Mouse (Mus musculus) CH12.LX (cell line): Measurements from ENCODE around the gene Tubb2b. TPM values are rescaled to one million over a fixed set of nuclear protein-coding genes. Genes with fewer than 3 reads are reported as not detected.

Source experiments
- DNase-seq: peaks from one replicate; pipeline ENCODE4 v3.0.0-alpha.2; 2013; ENCODE audit errors: extremely low read depth
- H3K27ac ChIP-seq: 2 replicates; pipeline ENCODE4 v1.5.1; 2012; ENCODE audit warnings: low read depth, mild to moderate bottlenecking, control low read depth, moderate library complexity; ENCODE audit not compliant: insufficient read depth
- H3K27me3 ChIP-seq: replicated peaks from 2 replicates; pipeline ENCODE3; 2012; ENCODE audit warnings: inconsistent platforms
- H3K36me3 ChIP-seq, 2 experiments: replicated peaks in 1 of 2; 2 replicates each; pipeline versions ENCODE3 to v1.6.1; 2012; ENCODE audit warnings: inconsistent platforms in 1 of 2, low read length in 1 of 2, mild to moderate bottlenecking in 1 of 2, mixed read lengths in 1 of 2, moderate library complexity in 1 of 2; ENCODE audit not compliant: control insufficient read depth in 1 of 2, insufficient read depth in 1 of 2
- H3K4me1 ChIP-seq, 2 experiments: 2 replicates each; pipeline ENCODE4 v1.6.1; 2012; ENCODE audit warnings: inconsistent platforms in 1 of 2, moderate library complexity in 1 of 2; ENCODE audit not compliant: insufficient read depth in 2 of 2, control insufficient read depth in 1 of 2
- H3K4me2 ChIP-seq: 2 replicates; pipeline ENCODE4 v1.6.1; 2012; ENCODE audit warnings: low read depth, mild to moderate bottlenecking, control low read depth; ENCODE audit not compliant: poor library complexity, insufficient read depth, severe bottlenecking
- H3K4me3 ChIP-seq, 3 experiments: fragments of 150-350 bp in 1 of 3; sonication (generic) in 1 of 3; replicated peaks in 1 of 3; 2 replicates each; pipeline versions ENCODE3 to v1.5.1; 2011 to 2012; ENCODE audit warnings: low read depth in 2 of 3, low read length in 2 of 3, mild to moderate bottlenecking in 2 of 3, moderate library complexity in 2 of 3, control low read depth in 1 of 3, improper control_type of control experiment in 1 of 3, inconsistent platforms in 1 of 3, mixed read lengths in 1 of 3; ENCODE audit not compliant: poor library complexity in 1 of 3
- H3K79me2 ChIP-seq: replicated peaks from 2 replicates; pipeline ENCODE4 v1.6.1; 2012; ENCODE audit warnings: mild to moderate bottlenecking, moderate library complexity; ENCODE audit not compliant: control insufficient read depth, poor library complexity, insufficient read depth, severe bottlenecking; ENCODE audit errors: extremely low read depth
- H3K9ac ChIP-seq: 2 replicates; pipeline ENCODE4 v1.6.1; 2012; ENCODE audit warnings: low read depth, mild to moderate bottlenecking, control low read depth, moderate library complexity; ENCODE audit not compliant: insufficient read depth
- H3K9me3 ChIP-seq: replicated peaks from 2 replicates; pipeline ENCODE3; 2012; ENCODE audit warnings: low read length, inconsistent platforms, mixed read lengths
- BHLHE40 ChIP-seq: IDR thresholded peaks from 2 replicates; pipeline ENCODE4 v1.6.1; 2011; ENCODE audit warnings: mild to moderate bottlenecking, low read depth, low read length, improper control_type of control experiment
- CHD1 ChIP-seq: IDR thresholded peaks from 2 replicates; pipeline ENCODE4 v1.6.1; 2012; ENCODE audit warnings: low read depth, low read length, improper control_type of control experiment, inconsistent platforms
- CTCF ChIP-seq, 2 experiments: IDR thresholded peaks in 1 of 2; conservative IDR thresholded peaks in 1 of 2; 2 replicates each; pipeline ENCODE4 v1.5.1; 2011 to 2012; ENCODE audit warnings: low read depth in 2 of 2, low read length in 2 of 2, improper control_type of control experiment in 1 of 2, inconsistent platforms in 1 of 2, mild to moderate bottlenecking in 1 of 2, moderate library complexity in 1 of 2
- ELF1 ChIP-seq: IDR thresholded peaks from 2 replicates; pipeline ENCODE4 v1.6.1; 2014; ENCODE audit warnings: low read depth, mild to moderate bottlenecking, inconsistent platforms, low read length, improper control_type of control experiment
- ETS1 ChIP-seq: conservative IDR thresholded peaks from 2 replicates; pipeline ENCODE4 v1.6.1; 2012; ENCODE audit warnings: low read depth, mild to moderate bottlenecking, inconsistent platforms, low read length, improper control_type of control experiment, moderate library complexity
- IRF4 ChIP-seq: IDR thresholded peaks from 2 replicates; pipeline ENCODE4 v1.6.1; 2014; ENCODE audit warnings: low read depth, mild to moderate bottlenecking, inconsistent platforms, low read length, improper control_type of control experiment
- JUN ChIP-seq: IDR thresholded peaks from 2 replicates; pipeline ENCODE4 v1.6.1; 2011; ENCODE audit warnings: low read depth, mild to moderate bottlenecking, low read length, improper control_type of control experiment, moderate library complexity; ENCODE audit not compliant: insufficient read depth
- JUND ChIP-seq: conservative IDR thresholded peaks from 2 replicates; pipeline ENCODE4 v1.6.1; 2011; ENCODE audit warnings: low read depth, low read length, improper control_type of control experiment
- KAT2A ChIP-seq: IDR thresholded peaks from 2 replicates; pipeline ENCODE4 v1.6.1; 2012; ENCODE audit warnings: low read length, improper control_type of control experiment, inconsistent platforms; ENCODE audit not compliant: insufficient replicate concordance
- MAFK ChIP-seq: IDR thresholded peaks from 2 replicates; pipeline ENCODE4 v1.6.1; 2011; ENCODE audit warnings: low read length, improper control_type of control experiment; ENCODE audit not compliant: insufficient replicate concordance
- MYC ChIP-seq: IDR thresholded peaks from 2 replicates; pipeline ENCODE4 v1.6.1; 2011; ENCODE audit warnings: low read depth, mild to moderate bottlenecking, improper control_type of control experiment, low read length
- NELFE ChIP-seq: IDR thresholded peaks from 2 replicates; pipeline ENCODE4 v1.6.1; 2011; ENCODE audit warnings: low read depth, low read length, improper control_type of control experiment
- PAX5 ChIP-seq: IDR thresholded peaks from 2 replicates; pipeline ENCODE4 v1.6.1; 2012; ENCODE audit warnings: low read length, inconsistent platforms, mixed read lengths
- POLR2AphosphoS2 ChIP-seq: IDR thresholded peaks from 2 replicates; pipeline ENCODE4 v1.6.1; 2011; ENCODE audit warnings: low read depth, low read length, improper control_type of control experiment
- RCOR1 ChIP-seq: conservative IDR thresholded peaks from 2 replicates; pipeline ENCODE4 v1.6.1; 2012; ENCODE audit warnings: low read depth, mild to moderate bottlenecking, inconsistent platforms, low read length, improper control_type of control experiment
- SIN3A ChIP-seq: IDR thresholded peaks from 2 replicates; pipeline ENCODE4 v1.6.1; 2012; ENCODE audit warnings: low read length, improper control_type of control experiment, inconsistent platforms
- TCF12 ChIP-seq: IDR thresholded peaks from 2 replicates; pipeline ENCODE4 v1.6.1; 2014; ENCODE audit warnings: low read depth, mild to moderate bottlenecking, inconsistent platforms, low read length, improper control_type of control experiment
- USF1 ChIP-seq: IDR thresholded peaks from 2 replicates; pipeline ENCODE4 v1.6.1; 2014; ENCODE audit warnings: low read depth, mild to moderate bottlenecking, inconsistent platforms, low read length, improper control_type of control experiment
- ZC3H11A ChIP-seq: IDR thresholded peaks from 2 replicates; pipeline ENCODE4 v1.6.1; 2012; ENCODE audit warnings: low read depth, mild to moderate bottlenecking, inconsistent platforms, low read length, improper control_type of control experiment
- ZKSCAN1 ChIP-seq: IDR thresholded peaks from 2 replicates; pipeline ENCODE4 v1.6.1; 2012; ENCODE audit warnings: low read depth, inconsistent platforms, low read length, improper control_type of control experiment, borderline replicate concordance
- dilution Hi-C: fragments of 300-500 bp; cut with MboI; formaldehyde crosslinking; loops from 2 replicates; pipeline ENCODE4 v1.14.3; 2020; ENCODE audit warnings: low sequenced_read_pairs; ENCODE audit not compliant: extremely low pct_unique_long_range_greater_than_20kb, extremely low pct_ligation_motif_present
- in situ Hi-C: fragments of 300-500 bp; cut with MboI; formaldehyde crosslinking; loops from 3 replicates; pipeline ENCODE4 v1.14.3; 2019; ENCODE audit warnings: low sequenced_read_pairs, low pct_ligation_motif_present, low pct_unique_long_range_greater_than_20kb, mixed read lengths
- polyA plus RNA-seq: library from polyadenylated mRNA; unstranded; fragments of >175 nt; gene quantifications from 2 replicates; pipeline ENCODE4 v1.2.1, GENCODE M21; 2012; ENCODE audit warnings: low read depth; ENCODE audit not compliant: insufficient read length
- total RNA-seq, 2 experiments: library from RNA; depleted of rRNA; stranded (reverse); fragments of 300-350 nt in 1 of 2; fragments of >200 nt in 1 of 2; gene quantifications; 2 replicates each; pipeline ENCODE4 v1.2.3; 2012 to 2014

The Tubb2b gene
- total and polyA plus RNA-seq, 3 experiments: 33.6 to 49.8 (median 38.4) TPM

GRCm38 (mm10) chr13:34131708-34132060 lies 1.4 kb upstream of the Tubb2b start:
- TF ChIP-seq USF1: no peak
- TF ChIP-seq, all 38 proteins: peak for 0
- Histone ChIP-seq H3K36me3 (peaks cover 0 to 5% of the 10 kb centered on the region in 2 experiments), H3K27ac (no peak overlapping the region), H3K9ac (no peak overlapping the region), H3K79me2 (peaks cover 3% of the 10 kb centered on the region; the same call in 1 of the 2 replicates), H3K4me1 (peaks cover 11 to 27% of the 10 kb centered on the region in 2 experiments), H3K27me3 (no peaks in the 10 kb centered on the region), H3K9me3 (no peaks in the 10 kb centered on the region), H3K4me3 (no peak overlapping the region), H3K4me2 (no peak overlapping the region)
- in situ Hi-C loops (loop anchor here (5.0 kb wide), 1 partner anchor 79 kb away; no protein-coding TSS in a partner anchor), dilution Hi-C loops (no loop called here)
- DNase-seq: no peak

- dilution Hi-C loops (no loop called here), in situ Hi-C loops (loop anchor here (5.0 kb wide), 1 partner anchor 79 kb away; no protein-coding TSS in a partner anchor)
- Histone ChIP-seq H3K9ac (peak overlapping the region; percentile 1; the same call in 1 of the 2 replicates), H3K9me3 (no peaks in the 10 kb centered on the region), H3K4me2 (peak overlapping the region; percentile 31; the same call in 1 of the 2 replicates), H3K27me3 (no peaks in the 10 kb centered on the region), H3K27ac (no peak overlapping the region), H3K36me3 (peaks cover 0 to 8% of the 10 kb centered on the region in 2 experiments), H3K4me1 (peaks cover 11 to 27% of the 10 kb centered on the region in 2 experiments), H3K79me2 (peaks cover 3% of the 10 kb centered on the region; the same call in 1 of the 2 replicates), H3K4me3 (no peak overlapping the region)
- no peak for DNase-seq
- TF ChIP-seq NELFE (no peak), ZKSCAN1 (no peak), JUND (no peak), POLR2AphosphoS2 (no peak), SIN3A (no peak), IRF4 (no peak), BHLHE40 (no peak), KAT2A (no peak), RCOR1 (no peak), MAFK (no peak), TCF12 (no peak), PAX5 (no peak), JUN (no peak), CHD1 (no peak), ELF1 (no peak), ZC3H11A (no peak), ETS1 (no peak), CTCF (conservative IDR thresholded peaks at IDR 0.05 in 1 of 2, IDR thresholded peaks at IDR 0.05 in 1 of 2; ENCODE audit: low read depth in 2 of 2, low read length in 2 of 2) (no peak), MYC (no peak)
Observed at GRCm38 (mm10) chr13:34131011-34131707, 893 bp upstream of the Tubb2b start.
